Mouse (Mus musculus) hindbrain, postnatal 0 days (tissue): ENCODE measurements around the gene G6pd2. TPM values are rescaled to one million over a fixed set of nuclear protein-coding genes. Genes with fewer than 3 reads are reported as not detected.

Source experiments
- ATAC-seq: fragments of 200-750 bp; cut with Nextera tagmentation; 2 replicates; pipeline ENCODE4 v1.8.0; 2017; ENCODE audit warnings: mild to moderate bottlenecking, moderate TSS enrichment, moderate library complexity
- DNase-seq: peaks from one replicate; pipeline ENCODE4 v3.0.0-alpha.2; 2015; ENCODE audit warnings: low spot score
- H3K27ac ChIP-seq: fragments of 300-500 bp; sonication (generic); 2 replicates; pipeline ENCODE4 v1.5.1; 2014; ENCODE audit warnings: mild to moderate bottlenecking
- H3K27me3 ChIP-seq: fragments of 300-500 bp; sonication (generic); 2 replicates; pipeline ENCODE4 v1.6.1; 2014; ENCODE audit warnings: low read length, mixed read lengths; ENCODE audit not compliant: insufficient read depth
- H3K36me3 ChIP-seq: fragments of 300-500 bp; sonication (generic); 2 replicates; pipeline ENCODE4 v1.6.1; 2014; ENCODE audit warnings: low read length, mixed read lengths; ENCODE audit not compliant: insufficient read depth
- H3K4me1 ChIP-seq: fragments of 300-500 bp; sonication (generic); 2 replicates; pipeline ENCODE4 v1.6.1; 2014; ENCODE audit warnings: antibody characterized with exemption, low read length, mixed read lengths; ENCODE audit not compliant: insufficient read depth
- H3K4me2 ChIP-seq: fragments of 300-500 bp; sonication (generic); 2 replicates; pipeline ENCODE4 v1.6.1; 2014; ENCODE audit warnings: low read depth, mild to moderate bottlenecking, low read length, moderate library complexity, mixed read lengths
- H3K4me3 ChIP-seq: fragments of 300-500 bp; sonication (generic); 2 replicates; pipeline ENCODE4 v1.5.1; 2014; ENCODE audit warnings: low read length
- H3K9ac ChIP-seq: fragments of 300-500 bp; sonication (generic); replicated peaks from 2 replicates; pipeline ENCODE4 v1.6.1; 2014; ENCODE audit warnings: mild to moderate bottlenecking, low read length, moderate library complexity, mixed read lengths
- H3K9me3 ChIP-seq: fragments of 300-500 bp; sonication (generic); 2 replicates; pipeline ENCODE4 v1.6.1; 2016; ENCODE audit warnings: low read length, mixed read lengths
- CTCF ChIP-seq: IDR thresholded peaks from 2 replicates; pipeline ENCODE4 v1.5.1; 2016; ENCODE audit warnings: antibody characterized with exemption, control low read depth, low read depth
- WGBS: fragments of 180-500 bp; shearing (Covaris S2); extraction: QIAGEN DNeasy Blood & Tissue Kit; methylation state at CpG from one replicate; pipeline ENCODE4 v1.1.7; 2014; 5-methylcytosine and 5-hydroxymethylcytosine counted together
- polyA plus RNA-seq: library from polyadenylated mRNA; unstranded; fragments of >200 nt; fragmentation: Nextera tagmentation; extraction: Ambion mirVana; gene quantifications from 2 replicates; pipeline ENCODE4 v1.2.1, GENCODE M21; 2015
- total RNA-seq: library from RNA; depleted of rRNA; stranded (reverse); fragments of >200 nt; gene quantifications from 2 replicates; pipeline ENCODE4 v1.2.3, GENCODE M21; 2014; rRNA removed

Gene G6pd2
- not detected in 2 replicates for total RNA-seq
- not detected in 2 replicates for polyA plus RNA-seq

- 0 out of 2 replicates have a peak, but pooled peaks cover 3% of the 10 kb centered on the region for H3K9me3 ChIP-seq
- no peaks in the 10 kb centered on the region for H3K27me3 ChIP-seq
- DNase-seq (no peak), ATAC-seq (no peak)
- H3K9ac ChIP-seq, result no peak within 1 kb of the TSS
- no peaks in the 10 kb centered on the region for H3K36me3 ChIP-seq
- H3K27ac ChIP-seq, result no peak within 1 kb of the TSS
- H3K4me2 ChIP-seq, result no peak within 1 kb of the TSS
- no peak for TF ChIP-seq CTCF
- H3K4me3 ChIP-seq, result no peak within 1 kb of the TSS
- 89% methylated on average over 2 of the region's 2 CpGs for WGBS
- no peaks in the 10 kb centered on the region for H3K4me1 ChIP-seq
Measured at GRCm38 (mm10) chr5:61808516-61808915, at the start of gene G6pd2. Gene G6pd2, plus strand, starts transcription at chr5:61808816.

GRCm38 (mm10) chr5:61764214-61764613, 44.4 kb upstream of the G6pd2 start:
- no peak overlapping the region for H3K4me2 ChIP-seq
- no peak overlapping the region for H3K4me3 ChIP-seq
- H3K27me3 ChIP-seq, result no peaks in the 10 kb centered on the region
- DNase-seq (no peak), ATAC-seq (no peak)
- TF ChIP-seq CTCF, result no peak
- H3K9me3 ChIP-seq, result no peaks in the 10 kb centered on the region
- no peaks in the 10 kb centered on the region for H3K4me1 ChIP-seq
- 59% methylated on average over 1 of the region's 1 CpGs for WGBS
- no peaks in the 10 kb centered on the region for H3K36me3 ChIP-seq
- H3K9ac ChIP-seq, result no peak overlapping the region
- no peak overlapping the region for H3K27ac ChIP-seq

DNA sequence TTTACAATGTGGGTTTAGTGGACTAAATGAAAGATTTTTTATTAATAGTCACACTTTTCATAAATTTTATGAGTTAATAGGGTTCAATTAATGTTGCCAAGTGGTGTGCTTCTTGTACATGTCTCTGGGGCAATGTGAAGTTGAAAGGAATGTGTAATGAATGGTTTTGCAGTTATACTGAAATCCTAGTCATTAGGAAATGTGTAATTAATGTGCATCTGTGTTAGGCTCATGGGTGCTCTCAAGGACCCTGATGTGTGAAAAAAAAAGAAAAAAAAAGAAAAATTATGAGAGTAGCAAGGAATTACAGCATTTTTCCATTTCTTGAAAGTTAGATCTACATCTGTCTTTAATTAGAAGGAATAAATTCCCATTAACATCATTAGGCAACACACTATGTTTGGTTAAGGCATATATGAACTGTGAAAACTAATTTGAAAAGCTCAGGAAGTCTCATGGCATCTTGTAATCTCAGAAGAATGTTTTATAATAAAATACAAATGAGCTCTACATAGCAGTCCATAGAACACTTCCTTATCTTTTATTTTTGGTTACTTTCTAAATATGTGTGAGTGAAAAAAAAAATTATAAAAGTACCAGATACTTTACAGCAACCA, 24.4 kb downstream of the G6pd2 start:
- Histone ChIP-seq H3K4me1 (no peaks in the 10 kb centered on the region), H3K9ac (no peak overlapping the region), H3K36me3 (no peaks in the 10 kb centered on the region), H3K27me3 (no peaks in the 10 kb centered on the region), H3K4me2 (no peak overlapping the region), H3K27ac (no peak overlapping the region), H3K9me3 (no peaks in the 10 kb centered on the region), H3K4me3 (no peak overlapping the region)
- no peak for ATAC-seq
- no peak for DNase-seq
- TF ChIP-seq CTCF, result no peak

DNA sequence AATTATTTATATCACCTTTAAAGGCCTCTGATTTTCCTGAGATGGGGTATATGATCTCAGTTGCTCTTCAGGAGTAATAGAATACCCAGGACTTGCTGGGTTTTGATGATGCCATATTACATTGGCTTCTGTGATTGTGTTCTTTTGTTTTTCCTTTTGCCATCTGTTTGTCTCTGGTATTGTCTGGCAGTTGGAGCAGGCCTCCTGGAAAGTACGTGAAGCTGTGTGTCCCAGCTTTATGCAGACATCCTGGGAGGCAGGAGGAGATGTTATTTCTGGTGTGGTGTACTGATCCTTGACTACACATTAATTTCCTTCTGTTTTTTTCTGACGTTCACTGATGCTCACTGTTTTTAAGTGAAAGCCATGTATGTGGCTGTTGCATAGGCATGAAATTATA, 35.3 kb downstream of the G6pd2 start:
- H3K4me2 ChIP-seq, result no peak overlapping the region
- H3K9me3 ChIP-seq, result no peaks in the 10 kb centered on the region
- DNase-seq (no peak), ATAC-seq (no peak)
- no peaks in the 10 kb centered on the region for H3K27me3 ChIP-seq
- H3K4me3 ChIP-seq, result no peak overlapping the region
- no peak overlapping the region for H3K9ac ChIP-seq
- 64% methylated on average over 2 of the region's 2 CpGs for WGBS
- no peaks in the 10 kb centered on the region for H3K36me3 ChIP-seq
- H3K4me1 ChIP-seq, result no peaks in the 10 kb centered on the region
- TF ChIP-seq CTCF, result no peak
- H3K27ac ChIP-seq, result no peak overlapping the region
